Mouse (Mus musculus) spleen, adult 2 months (tissue): ENCODE data around the gene Pim3.

Source experiments
- CTCF ChIP-seq: fragments of 200-500 bp; IDR thresholded peaks from 2 replicates; pipeline ENCODE4 v1.5.1; 2011; ENCODE audit warnings: mild to moderate bottlenecking, inconsistent platforms; ENCODE audit not compliant: insufficient read depth, insufficient read length, insufficient replicate concordance; ENCODE audit errors: extremely low read depth
- POLR2A ChIP-seq: fragments of 200-500 bp; IDR thresholded peaks from 2 replicates; pipeline ENCODE4 v1.6.1; 2011; ENCODE audit warnings: low read depth, low read length, inconsistent platforms

GRCm38 (mm10) chr15:88885376-88885775 is 23.4 kb downstream of the Pim3 start:
- TF ChIP-seq POLR2A: no peak
- TF ChIP-seq CTCF: no peak
